Mouse (Mus musculus) mature B cell (primary cell): ENCODE results near the gene Sox13.
"Not testable (repeated sequence)": the region's sequence is repeated elsewhere in the genome, so short reads cannot be mapped to it uniquely, and the experiment has no call there.

ENCODE experiments used
- in situ Hi-C: fragments of 300-500 bp; cut with MboI; formaldehyde crosslinking; loops from 2 replicates; pipeline ENCODE4 v1.14.3; 2019

Gene Sox13

GRCm38 (mm10) chr1:133368644-133369043 is 55.5 kb downstream of the Sox13 start:
- in situ Hi-C loops, result no loop called here

- in situ Hi-C loops, result no loop called here
Measured at GRCm38 (mm10) chr1:133367606-133368488, 56.3 kb downstream of the Sox13 start.

- in situ Hi-C loops, result no loop called here
Measured at GRCm38 (mm10) chr1:133366951-133367605, 57.1 kb downstream of the Sox13 start.

- in situ Hi-C loops, result no loop called here
Measured at GRCm38 (mm10) chr1:133364890-133365289, 59.3 kb downstream of the Sox13 start.

- in situ Hi-C loops, result no loop called here
Measured at GRCm38 (mm10) chr1:133364022-133364630, 60.1 kb downstream of the Sox13 start.

- in situ Hi-C loops, result no loop called here
Measured at GRCm38 (mm10) chr1:133363276-133364021, 60.7 kb downstream of the Sox13 start, which contains the start of gene Etnk2. TSS of gene Etnk2 (plus strand) at chr1:133363572.

- in situ Hi-C loops, result no loop called here
Measured at GRCm38 (mm10) chr1:133362103-133362502, 62.1 kb downstream of the Sox13 start.

GRCm38 (mm10) chr1:133361006-133361405 is 63.2 kb downstream of the Sox13 start:
- in situ Hi-C loops, result no loop called here

- in situ Hi-C loops, result no loop called here
Measured at GRCm38 (mm10) chr1:133356330-133356729, 67.8 kb downstream of the Sox13 start.

GRCm38 (mm10) chr1:133355912-133356311 is 68.3 kb downstream of the Sox13 start:
- in situ Hi-C loops, result no loop called here

GRCm38 (mm10) chr1:133355469-133355868 is 68.7 kb downstream of the Sox13 start:
- in situ Hi-C loops, result no loop called here

- in situ Hi-C loops, result no loop called here
Measured at GRCm38 (mm10) chr1:133353371-133353809, 70.8 kb downstream of the Sox13 start.

GRCm38 (mm10) chr1:133351762-133352161 is 72.4 kb downstream of the Sox13 start:
- in situ Hi-C loops, result no loop called here

- in situ Hi-C loops, result no loop called here
Measured at GRCm38 (mm10) chr1:133350210-133350609, 74.0 kb downstream of the Sox13 start, which contains the start of gene Ren1. TSS of gene Ren1 (plus strand) at chr1:133350510.

- in situ Hi-C loops, result no loop called here
Measured at GRCm38 (mm10) chr1:133347693-133348520, 76.3 kb downstream of the Sox13 start.

GRCm38 (mm10) chr1:133347226-133347625 is 77.0 kb downstream of the Sox13 start:
- in situ Hi-C loops, result no loop called here

- in situ Hi-C loops, result no loop called here
Measured at GRCm38 (mm10) chr1:133346531-133346930, 77.6 kb downstream of the Sox13 start.

GRCm38 (mm10) chr1:133344357-133344756 is 79.8 kb downstream of the Sox13 start:
- in situ Hi-C loops, result no loop called here

GRCm38 (mm10) chr1:133340403-133340802 is 83.8 kb downstream of the Sox13 start:
- in situ Hi-C loops, result not testable (repeated sequence)

GRCm38 (mm10) chr1:133333937-133334336 is 90.2 kb downstream of the Sox13 start:
- in situ Hi-C loops, result no loop called here
